Mouse (Mus musculus) neutrophil, adult 83 days (primary cell): ENCODE results near the gene Zfp965. TPM values are rescaled to one million over a fixed set of nuclear protein-coding genes. Genes with fewer than 3 reads are reported as not detected.

Experiments
- total RNA-seq, 2 experiments: library from RNA; stranded (reverse); gene quantifications; one replicate each; pipeline ENCODE4 v1.2.4; 2023

Zfp965 gene
- total RNA-seq: 1 to 10 TPM; 1.6 to 3.4 TPM

DNA sequence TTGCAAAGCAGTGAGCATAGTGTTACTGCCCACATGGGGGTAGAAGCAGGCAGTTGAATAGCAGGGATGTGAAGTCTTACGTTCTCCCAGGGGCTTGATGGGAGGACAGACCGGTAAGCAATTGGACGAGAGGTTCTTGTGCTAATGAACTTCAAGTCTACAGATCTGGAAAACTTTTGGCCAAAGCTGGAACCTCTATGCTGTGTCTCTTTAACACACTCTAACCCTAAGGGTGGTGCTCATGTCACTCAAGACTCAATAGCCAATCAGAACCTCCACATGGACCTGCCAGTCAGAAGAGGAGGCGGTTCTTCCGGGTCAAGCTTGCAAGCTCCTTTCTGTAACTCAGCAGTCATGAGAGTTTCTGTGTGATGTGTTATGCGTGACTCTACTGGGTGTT lies at the start of gene Zfp965:
Gene Zfp965 (plus strand): TSS at position 301 of the 400 bp plus-strand sequence.

DNA sequence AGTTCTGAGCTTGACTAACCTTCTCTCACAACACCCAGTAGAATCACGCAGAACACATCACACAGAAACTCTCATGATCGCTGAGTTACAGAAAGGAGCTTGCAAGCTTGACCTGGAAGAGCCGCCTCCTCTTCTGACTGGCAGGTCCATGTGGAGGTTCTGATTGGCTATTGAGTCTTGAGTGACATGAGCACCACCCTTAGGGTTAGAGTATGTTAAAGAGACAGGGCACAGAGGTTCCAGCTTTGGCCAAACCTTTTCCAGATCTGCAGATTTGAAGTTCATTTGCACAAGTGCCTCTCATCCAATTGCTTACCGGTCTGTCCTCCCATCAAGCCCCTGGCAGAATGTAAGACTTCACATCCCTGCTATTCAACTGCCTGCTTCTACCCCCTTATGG lies 34.1 kb upstream of the Zfp965 start, which contains the start of gene Gm4724:
Gene Gm4724 (minus strand): TSS at position 101 of the 400 bp plus-strand sequence.

Other genes starting within 250 kb of the Zfp965 start
- gene Gm14440, start 194.9 kb upstream of the Zfp965 start, total RNA-seq: 1 to 10 TPM in 1 of 2 experiments, not detected in 1; 1.1 TPM
- 1 to 10 TPM; 3.6 to 5.0 TPM for gene Gm4631, start 131.8 kb upstream of the Zfp965 start, total RNA-seq
- gene Zfp968, start 97.5 kb upstream of the Zfp965 start, total RNA-seq: 1 to 10 TPM in 1 of 2 experiments, under 1 TPM in 1; 0.57 to 1.1 TPM
- gene Gm4724, start 34.2 kb upstream of the Zfp965 start, total RNA-seq: 1 to 10 TPM in 1 of 2 experiments, under 1 TPM in 1; 0.44 to 1.3 TPM
- gene Gm11007, start 174.0 kb downstream of the Zfp965 start, total RNA-seq: not detected
- gene Zfp969, start 233.7 kb downstream of the Zfp965 start, total RNA-seq: not detected